Mouse (Mus musculus): ENCODE results near the gene Golga5. TPM values are rescaled to one million over a fixed set of nuclear protein-coding genes. Genes with fewer than 3 reads are reported as not detected.

The Golga5 gene
- polyA plus RNA-seq, 1 experiment from 2014 or later, result 36.8 TPM

DNA sequence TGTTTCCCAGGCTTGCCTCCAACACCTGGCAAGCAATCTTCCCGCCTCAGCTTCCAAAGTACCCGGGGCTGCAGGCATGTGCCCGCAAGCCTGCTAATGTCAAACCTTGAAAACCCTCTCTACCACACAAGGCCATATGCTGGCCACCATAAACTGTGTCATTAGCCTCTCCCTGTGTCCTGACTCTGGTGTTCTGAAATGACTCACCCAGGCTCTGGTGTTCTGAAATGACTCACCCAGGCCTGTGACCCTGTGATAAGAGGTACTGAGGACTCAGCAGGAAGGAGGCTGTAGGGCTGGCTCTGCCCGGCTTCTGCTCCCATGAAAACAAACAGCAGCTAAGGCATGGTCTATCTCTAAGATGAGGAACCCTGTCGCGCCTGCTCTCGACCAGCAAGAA, 42.6 kb upstream of the Golga5 start:
- Histone ChIP-seq H3K9ac (ENCODE audit: low read depth, low read length) (no peak overlapping the region), H3K4me2 (ENCODE audit: low read depth, low read length) (no peak overlapping the region), H3K36me3 (ENCODE audit: control insufficient read depth, insufficient read depth, low read length) (0 out of 2 replicates have a peak, but pooled peaks cover 13% of the 10 kb centered on the region), H3K4me3 (ENCODE audit: low read depth, low read length) (no peak overlapping the region), H3K27me3 (replicated peaks; ENCODE audit: control insufficient read depth, insufficient read depth, low read length) (no peaks in the 10 kb centered on the region), H3K9me3 (ENCODE audit: control insufficient read depth, low read length) (no peaks in the 10 kb centered on the region), H3K4me1 (ENCODE audit: control insufficient read depth, insufficient read depth, low read length) (no peaks in the 10 kb centered on the region), H3K27ac (replicated peaks; ENCODE audit: low read depth, low read length) (no peak overlapping the region)
- 92% methylated on average over 7 of the region's 7 CpGs for WGBS
- DNase-seq (ENCODE audit: low spot score) (no peak), ATAC-seq (ENCODE audit: low read depth) (no peak)

DNA sequence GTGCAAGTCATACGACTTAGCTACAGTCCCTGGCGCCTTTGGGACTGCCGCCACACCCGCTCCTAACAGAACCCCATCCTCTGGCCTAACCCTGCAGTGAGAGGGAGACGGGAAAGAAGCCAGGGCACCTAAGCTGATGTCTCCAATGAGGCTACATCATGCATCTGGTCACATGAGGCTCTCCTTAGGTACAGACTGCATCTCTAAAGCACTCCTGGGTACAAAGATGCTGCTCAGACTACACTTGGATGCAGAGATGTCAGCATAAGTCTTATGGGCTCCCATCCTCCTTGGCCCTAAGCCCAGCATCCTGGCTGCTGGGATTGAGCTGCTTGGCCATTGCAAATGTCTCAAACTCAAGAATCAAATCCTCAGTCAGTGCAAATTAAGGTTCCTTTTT, 39.3 kb upstream of the Golga5 start:
- ATAC-seq (ENCODE audit: low read depth) (no peak), DNase-seq (ENCODE audit: low spot score) (no peak)
- 83% methylated on average over 5 of the region's 5 CpGs for WGBS
- no peaks in the 10 kb centered on the region for H3K9me3 ChIP-seq (ENCODE audit: control insufficient read depth, low read length)
- H3K4me3 ChIP-seq (ENCODE audit: low read depth, low read length), result no peak overlapping the region
- no peaks in the 10 kb centered on the region for H3K36me3 ChIP-seq (ENCODE audit: control insufficient read depth, insufficient read depth, low read length)
- H3K4me1 ChIP-seq (ENCODE audit: control insufficient read depth, insufficient read depth, low read length), result no peaks in the 10 kb centered on the region
- no peak overlapping the region for H3K27ac ChIP-seq (replicated peaks; ENCODE audit: low read depth, low read length)
- H3K9ac ChIP-seq (ENCODE audit: low read depth, low read length), result no peak overlapping the region
- H3K4me2 ChIP-seq (ENCODE audit: low read depth, low read length), result no peak overlapping the region
- no peaks in the 10 kb centered on the region for H3K27me3 ChIP-seq (replicated peaks; ENCODE audit: control insufficient read depth, insufficient read depth, low read length)

- 79% methylated on average over 4 of the region's 4 CpGs for WGBS
- Histone ChIP-seq H3K9ac (ENCODE audit: low read depth, low read length) (no peak overlapping the region), H3K27me3 (replicated peaks; ENCODE audit: control insufficient read depth, insufficient read depth, low read length) (no peaks in the 10 kb centered on the region), H3K9me3 (ENCODE audit: control insufficient read depth, low read length) (no peaks in the 10 kb centered on the region), H3K4me1 (ENCODE audit: control insufficient read depth, insufficient read depth, low read length) (no peaks in the 10 kb centered on the region), H3K4me2 (ENCODE audit: low read depth, low read length) (no peak overlapping the region), H3K27ac (replicated peaks; ENCODE audit: low read depth, low read length) (no peak overlapping the region), H3K36me3 (ENCODE audit: control insufficient read depth, insufficient read depth, low read length) (no peaks in the 10 kb centered on the region), H3K4me3 (ENCODE audit: low read depth, low read length) (no peak overlapping the region)
- ATAC-seq (ENCODE audit: low read depth) (peak; percentile 44; the same call in 1 of the 2 replicates), DNase-seq (ENCODE audit: low spot score) (no peak)
These were observed 38.7 kb upstream of the Golga5 start for GRCm38 (mm10) chr12:102430228-102430627.

DNA sequence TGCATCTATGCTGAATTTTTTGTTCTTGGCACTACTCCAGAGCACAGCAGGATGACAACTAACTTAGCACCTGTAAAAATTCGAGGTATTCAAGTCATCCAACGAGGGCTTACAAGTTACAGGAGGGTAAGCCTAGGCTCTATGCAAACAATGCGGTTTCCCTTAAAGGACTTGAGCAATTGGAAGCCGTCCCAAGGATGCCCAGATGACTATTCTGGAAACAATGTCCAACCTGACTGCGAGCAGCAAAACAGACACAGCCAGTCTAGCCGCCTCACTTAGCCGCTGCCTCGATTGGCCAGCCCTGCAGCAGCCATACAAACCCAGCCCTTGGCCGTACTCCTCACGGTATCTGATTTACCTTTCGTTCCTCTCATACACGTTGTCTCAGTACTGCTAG, 36.7 kb upstream of the Golga5 start:
- Histone ChIP-seq H3K9ac (ENCODE audit: low read depth, low read length) (no peak overlapping the region), H3K27me3 (replicated peaks; ENCODE audit: control insufficient read depth, insufficient read depth, low read length) (no peaks in the 10 kb centered on the region), H3K27ac (replicated peaks; ENCODE audit: low read depth, low read length) (no peak overlapping the region), H3K4me3 (ENCODE audit: low read depth, low read length) (no peak overlapping the region), H3K9me3 (ENCODE audit: control insufficient read depth, low read length) (no peaks in the 10 kb centered on the region), H3K36me3 (ENCODE audit: control insufficient read depth, insufficient read depth, low read length) (no peaks in the 10 kb centered on the region), H3K4me1 (ENCODE audit: control insufficient read depth, insufficient read depth, low read length) (no peaks in the 10 kb centered on the region), H3K4me2 (ENCODE audit: low read depth, low read length) (no peak overlapping the region)
- WGBS, result 64% methylated on average over 12 of the region's 12 CpGs
- peak; percentile 53 for DNase-seq (ENCODE audit: low spot score)
- ATAC-seq (ENCODE audit: low read depth), result peak; percentile 55; the same call in 1 of the 2 replicates

- 83% methylated on average over 4 of the region's 4 CpGs for WGBS
- H3K9ac ChIP-seq (ENCODE audit: low read depth, low read length), result no peak overlapping the region
- no peaks in the 10 kb centered on the region for H3K36me3 ChIP-seq (ENCODE audit: control insufficient read depth, insufficient read depth, low read length)
- H3K4me1 ChIP-seq (ENCODE audit: control insufficient read depth, insufficient read depth, low read length), result peaks cover 9% of the 10 kb centered on the region; the same call in 1 of the 2 replicates
- H3K9me3 ChIP-seq (ENCODE audit: control insufficient read depth, low read length), result no peaks in the 10 kb centered on the region
- ATAC-seq (ENCODE audit: low read depth) (no peak), DNase-seq (ENCODE audit: low spot score) (no peak)
- no peaks in the 10 kb centered on the region for H3K27me3 ChIP-seq (replicated peaks; ENCODE audit: control insufficient read depth, insufficient read depth, low read length)
- no peak overlapping the region for H3K4me3 ChIP-seq (ENCODE audit: low read depth, low read length)
- no peak overlapping the region for H3K4me2 ChIP-seq (ENCODE audit: low read depth, low read length)
- H3K27ac ChIP-seq (replicated peaks; ENCODE audit: low read depth, low read length), result no peak overlapping the region
These were observed 34.8 kb upstream of the Golga5 start for GRCm38 (mm10) chr12:102434107-102434506.

DNA sequence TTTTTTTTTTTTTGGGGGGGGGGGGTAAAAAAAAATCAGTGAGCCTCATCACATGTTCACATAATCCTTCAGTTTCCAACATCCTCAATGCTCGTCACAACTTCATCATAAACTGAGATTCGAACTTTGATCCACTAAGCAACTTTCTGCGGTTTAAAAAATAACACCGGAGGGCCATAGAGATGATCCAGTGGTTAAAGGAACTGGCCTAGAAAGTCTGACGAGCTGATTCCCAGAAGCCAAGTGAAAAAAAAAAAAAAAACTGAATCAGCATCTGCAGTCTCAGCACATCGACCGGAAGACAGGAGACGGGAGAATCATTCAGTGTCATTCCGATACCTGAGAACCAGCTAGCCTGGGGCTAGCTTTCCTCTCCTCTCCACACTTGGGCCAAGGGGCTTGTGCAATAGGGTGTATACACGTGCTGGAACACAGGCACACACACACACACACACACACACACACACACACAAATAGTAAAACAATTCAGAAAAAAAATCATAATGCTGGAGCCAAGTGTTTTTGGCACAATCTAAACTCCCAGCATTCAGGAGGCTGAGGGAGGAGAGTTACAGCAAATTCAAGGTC, 31.9 kb upstream of the Golga5 start:
- peaks cover 9% of the 10 kb centered on the region; the same call in 1 of the 2 replicates for H3K4me1 ChIP-seq (ENCODE audit: control insufficient read depth, insufficient read depth, low read length)
- H3K4me3 ChIP-seq (ENCODE audit: low read depth, low read length), result no peak overlapping the region
- WGBS, result 55% methylated on average over 10 of the region's 10 CpGs
- H3K27me3 ChIP-seq (replicated peaks; ENCODE audit: control insufficient read depth, insufficient read depth, low read length), result no peaks in the 10 kb centered on the region
- no peak overlapping the region for H3K9ac ChIP-seq (ENCODE audit: low read depth, low read length)
- DNase-seq (ENCODE audit: low spot score) (no peak), ATAC-seq (ENCODE audit: low read depth) (no peak)
- no peak overlapping the region for H3K27ac ChIP-seq (replicated peaks; ENCODE audit: low read depth, low read length)
- H3K36me3 ChIP-seq (ENCODE audit: control insufficient read depth, insufficient read depth, low read length), result no peaks in the 10 kb centered on the region
- H3K9me3 ChIP-seq (ENCODE audit: control insufficient read depth, low read length), result no peaks in the 10 kb centered on the region
- no peak overlapping the region for H3K4me2 ChIP-seq (ENCODE audit: low read depth, low read length)

DNA sequence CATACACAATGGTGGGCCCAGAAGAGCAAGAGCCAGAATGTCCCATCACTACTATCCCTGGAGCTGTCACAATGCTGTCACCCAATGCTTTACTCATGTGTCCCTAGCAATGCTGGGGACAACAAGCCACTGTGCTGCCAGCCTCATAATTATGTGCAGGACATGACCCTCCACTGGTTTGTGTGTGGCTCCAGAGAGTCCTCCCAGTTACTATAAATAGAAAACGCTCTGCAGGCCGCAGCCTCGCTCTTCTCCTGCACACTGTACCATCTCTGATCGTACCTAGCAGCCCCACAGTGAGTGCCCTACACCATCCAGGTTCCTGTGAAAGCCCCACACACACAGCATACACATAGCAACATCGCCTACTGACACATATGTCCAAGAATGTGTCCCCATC, 31.0 kb upstream of the Golga5 start:
- WGBS, result 73% methylated on average over 5 of the region's 5 CpGs
- H3K9ac ChIP-seq (ENCODE audit: low read depth, low read length), result no peak overlapping the region
- no peak for DNase-seq (ENCODE audit: low spot score)
- no peaks in the 10 kb centered on the region for H3K9me3 ChIP-seq (ENCODE audit: control insufficient read depth, low read length)
- H3K4me1 ChIP-seq (ENCODE audit: control insufficient read depth, insufficient read depth, low read length), result peaks cover 9% of the 10 kb centered on the region; the same call in 1 of the 2 replicates
- H3K36me3 ChIP-seq (ENCODE audit: control insufficient read depth, insufficient read depth, low read length), result no peaks in the 10 kb centered on the region
- H3K27me3 ChIP-seq (replicated peaks; ENCODE audit: control insufficient read depth, insufficient read depth, low read length), result no peaks in the 10 kb centered on the region
- H3K27ac ChIP-seq (replicated peaks; ENCODE audit: low read depth, low read length), result no peak overlapping the region
- ATAC-seq (ENCODE audit: low read depth), result no peak
- H3K4me2 ChIP-seq (ENCODE audit: low read depth, low read length), result 0 out of 2 replicates have a peak overlapping the region, but pooled peaks have one; percentile 59
- H3K4me3 ChIP-seq (ENCODE audit: low read depth, low read length), result no peak overlapping the region

- Histone ChIP-seq H3K9ac (ENCODE audit: low read depth, low read length) (peak overlapping the region; percentile 68), H3K4me2 (ENCODE audit: low read depth, low read length) (peak overlapping the region; percentile 59), H3K27me3 (replicated peaks; ENCODE audit: control insufficient read depth, insufficient read depth, low read length) (no peaks in the 10 kb centered on the region), H3K27ac (replicated peaks; ENCODE audit: low read depth, low read length) (0 out of 2 replicates have a peak overlapping the region, but pooled peaks have one; percentile 53), H3K36me3 (ENCODE audit: control insufficient read depth, insufficient read depth, low read length) (no peaks in the 10 kb centered on the region), H3K4me3 (ENCODE audit: low read depth, low read length) (peak overlapping the region; percentile 63), H3K9me3 (ENCODE audit: control insufficient read depth, low read length) (no peaks in the 10 kb centered on the region), H3K4me1 (ENCODE audit: control insufficient read depth, insufficient read depth, low read length) (peaks cover 9% of the 10 kb centered on the region; the same call in 1 of the 2 replicates)
- 3% methylated on average over 20 of the region's 20 CpGs for WGBS
- ATAC-seq (ENCODE audit: low read depth) (peak; percentile 44), DNase-seq (ENCODE audit: low spot score) (peak; percentile 46)
These were observed 29.8 kb upstream of the Golga5 start for GRCm38 (mm10) chr12:102438983-102439631.

Data from embryonic facial prominence, embryonic 14.5 days (tissue).